Mouse (Mus musculus) heart, embryonic 16.5 days (tissue): ENCODE results near the gene Hoxa13. TPM values are rescaled to one million over a fixed set of nuclear protein-coding genes. Genes with fewer than 3 reads are reported as not detected.
A peak's percentile ranks its signal among the peaks of the same experiment; 100 is the strongest.

Experiments
- ATAC-seq: fragments of 200-750 bp; cut with Nextera tagmentation; replicated peaks from 2 replicates; pipeline ENCODE4 v1.8.0; 2017; ENCODE audit warnings: moderate number of reproducible peaks; ENCODE audit not compliant: insufficient read depth, low FRiP score; ENCODE audit errors: extremely low read depth
- H3K27ac ChIP-seq: fragments of 300-500 bp; sonication (generic); 2 replicates; pipeline ENCODE4 v1.5.1; 2014; ENCODE audit warnings: mild to moderate bottlenecking, low read length, control low read depth, moderate library complexity
- H3K27me3 ChIP-seq: fragments of 300-500 bp; sonication (generic); 2 replicates; pipeline ENCODE4 v1.6.1; 2014; ENCODE audit warnings: low read length, mixed read lengths; ENCODE audit not compliant: control insufficient read depth, insufficient read depth
- H3K36me3 ChIP-seq: fragments of 300-500 bp; sonication (generic); 2 replicates; pipeline ENCODE4 v1.6.1; 2014; ENCODE audit not compliant: control insufficient read depth, insufficient read depth
- H3K4me1 ChIP-seq: fragments of 300-500 bp; sonication (generic); 2 replicates; pipeline ENCODE4 v1.6.1; 2014; ENCODE audit warnings: low read length, mixed read lengths; ENCODE audit not compliant: control insufficient read depth, insufficient read depth
- H3K4me2 ChIP-seq: fragments of 300-500 bp; sonication (generic); 2 replicates; pipeline ENCODE4 v1.6.1; 2014; ENCODE audit warnings: low read depth, mild to moderate bottlenecking, control low read depth, low read length
- H3K4me3 ChIP-seq: fragments of 300-500 bp; sonication (generic); 2 replicates; pipeline ENCODE4 v1.5.1; 2014; ENCODE audit warnings: mild to moderate bottlenecking, control low read depth, low read length
- H3K9ac ChIP-seq: fragments of 300-500 bp; sonication (generic); 2 replicates; pipeline ENCODE4 v1.6.1; 2014; ENCODE audit warnings: low read length, control low read depth
- H3K9me3 ChIP-seq: fragments of 300-500 bp; sonication (generic); replicated peaks from 2 replicates; pipeline ENCODE4 v1.6.1; 2016; ENCODE audit warnings: low read length; ENCODE audit not compliant: control insufficient read depth
- WGBS: fragments of 180-500 bp; shearing (Covaris S2); extraction: QIAGEN DNeasy Blood & Tissue Kit; methylation state at CpG from one replicate; pipeline ENCODE4 v1.1.7; 2014; 5-methylcytosine and 5-hydroxymethylcytosine counted together
- polyA plus RNA-seq: library from polyadenylated mRNA; unstranded; fragments of >200 nt; fragmentation: Nextera tagmentation; extraction: Ambion mirVana; gene quantifications from 2 replicates; pipeline ENCODE4 v1.2.1, GENCODE M21; 2015

The Hoxa13 gene
- not detected in 2 replicates for polyA plus RNA-seq

GRCm38 (mm10) chr6:52260654-52261575, at the start of gene Hoxa13:
Hoxa13 (minus strand) TSS chr6:52260880.
- H3K36me3 ChIP-seq = no peaks in the 10 kb centered on the region
- peak; percentile 63; the same call in 1 of the 2 replicates for ATAC-seq
- no peak within 1 kb of the TSS for H3K27ac ChIP-seq
- peak within 1 kb of the TSS; percentile 55 for H3K4me3 ChIP-seq
- peaks cover 10% of the 10 kb centered on the region for H3K4me1 ChIP-seq
- 1% methylated on average over 40 of the region's 72 CpGs for WGBS
- H3K9ac ChIP-seq = no peak within 1 kb of the TSS
- H3K4me2 ChIP-seq = peak within 1 kb of the TSS; percentile 74
- peaks cover 76% of the 10 kb centered on the region for H3K27me3 ChIP-seq
- H3K9me3 ChIP-seq = no peaks in the 10 kb centered on the region

- H3K9me3 ChIP-seq = no peaks in the 10 kb centered on the region
- WGBS = 1% methylated on average over 24 of the region's 24 CpGs
- peak overlapping the region; percentile 11 for H3K4me3 ChIP-seq
- no peak overlapping the region for H3K27ac ChIP-seq
- no peak overlapping the region for H3K9ac ChIP-seq
- ATAC-seq = no peak
- H3K4me1 ChIP-seq = peaks cover 6% of the 10 kb centered on the region
- peak overlapping the region; percentile 10 for H3K4me2 ChIP-seq
- H3K36me3 ChIP-seq = no peaks in the 10 kb centered on the region
- peaks cover 92% of the 10 kb centered on the region for H3K27me3 ChIP-seq
Observed at GRCm38 (mm10) chr6:52310366-52310765, 49.7 kb upstream of the Hoxa13 start.

- Histone ChIP-seq H3K9me3 (no peaks in the 10 kb centered on the region), H3K4me3 (no peak overlapping the region), H3K27ac (no peak overlapping the region), H3K9ac (no peak overlapping the region), H3K4me2 (no peak overlapping the region), H3K27me3 (peaks cover 90% of the 10 kb centered on the region), H3K36me3 (no peaks in the 10 kb centered on the region), H3K4me1 (peaks cover 6% of the 10 kb centered on the region)
- ATAC-seq = no peak
- 33% methylated on average over 10 of the region's 10 CpGs for WGBS
Observed at GRCm38 (mm10) chr6:52309766-52310165, 49.1 kb upstream of the Hoxa13 start.

GRCm38 (mm10) chr6:52305877-52306389, 45.3 kb upstream of the Hoxa13 start:
- Histone ChIP-seq H3K9me3 (no peaks in the 10 kb centered on the region), H3K9ac (peak overlapping the region; percentile 0; the same call in 1 of the 2 replicates), H3K4me1 (peaks cover 6% of the 10 kb centered on the region; the same call in 1 of the 2 replicates), H3K4me2 (peak overlapping the region; percentile 63), H3K4me3 (peak overlapping the region; percentile 48), H3K27ac (no peak overlapping the region), H3K36me3 (no peaks in the 10 kb centered on the region), H3K27me3 (peaks cover 62% of the 10 kb centered on the region)
- ATAC-seq = peak; percentile 32
- WGBS = 1% methylated on average over 30 of the region's 30 CpGs

- H3K27ac ChIP-seq = no peak overlapping the region
- peaks cover 48% of the 10 kb centered on the region for H3K27me3 ChIP-seq
- no peak for ATAC-seq
- H3K36me3 ChIP-seq = no peaks in the 10 kb centered on the region
- 0 out of 2 replicates have a peak, but pooled peaks cover 2% of the 10 kb centered on the region for H3K4me1 ChIP-seq
- WGBS = 50% methylated on average over 3 of the region's 3 CpGs
- no peak overlapping the region for H3K4me2 ChIP-seq
- H3K9ac ChIP-seq = no peak overlapping the region
- no peaks in the 10 kb centered on the region for H3K9me3 ChIP-seq
- H3K4me3 ChIP-seq = no peak overlapping the region
Observed at GRCm38 (mm10) chr6:52303426-52303825, 42.7 kb upstream of the Hoxa13 start.

GRCm38 (mm10) chr6:52300806-52301205, 40.1 kb upstream of the Hoxa13 start:
- ATAC-seq = no peak
- Histone ChIP-seq H3K4me3 (no peak overlapping the region), H3K4me2 (no peak overlapping the region), H3K27me3 (peaks cover 29% of the 10 kb centered on the region), H3K27ac (no peak overlapping the region), H3K4me1 (0 out of 2 replicates have a peak, but pooled peaks cover 2% of the 10 kb centered on the region), H3K9ac (no peak overlapping the region), H3K9me3 (no peaks in the 10 kb centered on the region), H3K36me3 (no peaks in the 10 kb centered on the region)
- 56% methylated on average over 4 of the region's 4 CpGs for WGBS

GRCm38 (mm10) chr6:52298511-52298910, 37.8 kb upstream of the Hoxa13 start:
- no peak overlapping the region for H3K4me2 ChIP-seq
- H3K27ac ChIP-seq = no peak overlapping the region
- no peaks in the 10 kb centered on the region for H3K36me3 ChIP-seq
- no peak for ATAC-seq
- no peak overlapping the region for H3K9ac ChIP-seq
- no peaks in the 10 kb centered on the region for H3K4me1 ChIP-seq
- 73% methylated on average over 4 of the region's 4 CpGs for WGBS
- H3K27me3 ChIP-seq = peaks cover 24% of the 10 kb centered on the region
- no peak overlapping the region for H3K4me3 ChIP-seq
- no peaks in the 10 kb centered on the region for H3K9me3 ChIP-seq

- no peak for ATAC-seq
- Histone ChIP-seq H3K9ac (no peak overlapping the region), H3K4me2 (no peak overlapping the region), H3K4me1 (peaks cover 10% of the 10 kb centered on the region), H3K36me3 (no peaks in the 10 kb centered on the region), H3K27ac (no peak overlapping the region), H3K27me3 (peaks cover 46% of the 10 kb centered on the region), H3K4me3 (no peak overlapping the region), H3K9me3 (no peaks in the 10 kb centered on the region)
- 79% methylated on average over 6 of the region's 6 CpGs for WGBS
Observed at GRCm38 (mm10) chr6:52294616-52295015, 33.9 kb upstream of the Hoxa13 start.

- Histone ChIP-seq H3K4me1 (peaks cover 10% of the 10 kb centered on the region), H3K27me3 (peaks cover 52% of the 10 kb centered on the region), H3K9me3 (no peaks in the 10 kb centered on the region), H3K4me3 (no peak overlapping the region), H3K4me2 (no peak overlapping the region), H3K9ac (no peak overlapping the region), H3K27ac (no peak overlapping the region), H3K36me3 (no peaks in the 10 kb centered on the region)
- no peak for ATAC-seq
- WGBS = 70% methylated on average over 7 of the region's 7 CpGs
Observed at GRCm38 (mm10) chr6:52292328-52292727, 31.6 kb upstream of the Hoxa13 start.
